Mouse (Mus musculus): ENCODE measurements around the gene Cyb5b. TPM values are rescaled to one million over a fixed set of nuclear protein-coding genes. Genes with fewer than 3 reads are reported as not detected.

Gene Cyb5b
- polyA plus RNA-seq, 1 experiment from 2014 or later: 54.9 TPM

DNA sequence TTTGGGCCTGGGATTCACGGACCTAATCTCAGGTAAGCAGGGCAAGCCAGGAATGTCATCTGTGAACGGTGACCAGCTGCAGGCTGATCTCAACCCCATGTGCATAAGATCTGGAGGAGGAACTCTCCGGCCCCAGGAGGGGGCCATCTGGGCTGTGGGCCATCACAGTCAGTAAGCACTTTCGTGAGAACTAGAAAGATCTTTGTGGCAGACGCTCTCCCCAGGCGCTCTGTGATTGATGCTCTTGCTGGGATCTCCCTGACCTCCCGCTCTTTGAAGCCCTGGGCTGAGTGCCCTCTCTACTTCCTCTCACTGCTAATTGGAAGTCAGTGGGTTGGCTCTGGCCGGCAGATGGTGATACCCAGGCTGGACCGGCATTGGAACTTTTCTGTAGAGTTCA, 75.7 kb downstream of the Cyb5b start:
- peaks cover 11% of the 10 kb centered on the region for H3K4me1 ChIP-seq (ENCODE audit: control insufficient read depth, insufficient read depth, low read length)
- no peak overlapping the region for H3K27ac ChIP-seq (ENCODE audit: low read length)
- no peak overlapping the region for H3K9ac ChIP-seq (ENCODE audit: low read length)
- no peaks in the 10 kb centered on the region for H3K36me3 ChIP-seq (ENCODE audit: control insufficient read depth, insufficient read depth)
- H3K9me3 ChIP-seq (replicated peaks; ENCODE audit: control insufficient read depth, low read length): no peaks in the 10 kb centered on the region
- H3K4me3 ChIP-seq (ENCODE audit: low read length): no peak overlapping the region
- ATAC-seq (replicated peaks; ENCODE audit: extremely low read depth, insufficient read depth, low FRiP score): no peak
- no peaks in the 10 kb centered on the region for H3K27me3 ChIP-seq (ENCODE audit: control insufficient read depth, insufficient read depth, low read length)
- no peak overlapping the region for H3K4me2 ChIP-seq (ENCODE audit: low read depth, low read length)
- WGBS: 37% methylated on average over 9 of the region's 9 CpGs

DNA sequence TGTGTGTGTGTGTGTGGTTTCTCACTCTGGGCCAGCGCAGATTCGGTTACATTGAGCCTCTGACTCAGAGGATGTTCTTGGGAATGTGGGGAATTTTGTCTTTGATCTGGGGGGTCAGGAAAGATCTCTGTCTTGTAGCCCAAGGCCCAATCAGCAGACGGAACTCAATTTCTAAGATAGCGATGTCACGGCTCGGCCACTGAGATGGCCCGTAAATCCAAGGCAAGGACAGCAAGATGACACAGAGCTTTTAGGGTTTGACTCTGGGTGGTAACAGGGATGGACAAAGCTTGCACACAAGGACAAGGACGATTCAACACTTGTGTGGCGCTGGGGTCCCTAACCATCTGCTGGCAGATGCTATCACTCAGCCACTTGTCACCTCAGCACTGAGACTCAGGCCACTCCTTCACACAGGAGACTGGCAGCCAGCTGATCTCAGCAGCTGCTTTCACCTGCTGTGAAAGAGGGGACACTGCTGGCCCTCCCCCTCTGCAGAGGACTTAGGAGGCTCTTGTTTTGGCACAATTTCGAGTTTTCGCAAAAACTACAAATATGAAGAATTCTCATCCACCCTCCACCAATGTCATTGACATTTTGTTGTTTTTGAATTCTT, 76.7 kb downstream of the Cyb5b start:
- Histone ChIP-seq H3K36me3 (ENCODE audit: control insufficient read depth, insufficient read depth) (no peaks in the 10 kb centered on the region), H3K4me3 (ENCODE audit: low read length) (no peak overlapping the region), H3K9ac (ENCODE audit: low read length) (no peak overlapping the region), H3K4me2 (ENCODE audit: low read depth, low read length) (no peak overlapping the region), H3K27ac (ENCODE audit: low read length) (no peak overlapping the region), H3K27me3 (ENCODE audit: control insufficient read depth, insufficient read depth, low read length) (no peaks in the 10 kb centered on the region), H3K4me1 (ENCODE audit: control insufficient read depth, insufficient read depth, low read length) (peaks cover 5% of the 10 kb centered on the region), H3K9me3 (replicated peaks; ENCODE audit: control insufficient read depth, low read length) (no peaks in the 10 kb centered on the region)
- 36% methylated on average over 11 of the region's 11 CpGs for WGBS
- no peak for ATAC-seq (replicated peaks; ENCODE audit: extremely low read depth, insufficient read depth, low FRiP score)

DNA sequence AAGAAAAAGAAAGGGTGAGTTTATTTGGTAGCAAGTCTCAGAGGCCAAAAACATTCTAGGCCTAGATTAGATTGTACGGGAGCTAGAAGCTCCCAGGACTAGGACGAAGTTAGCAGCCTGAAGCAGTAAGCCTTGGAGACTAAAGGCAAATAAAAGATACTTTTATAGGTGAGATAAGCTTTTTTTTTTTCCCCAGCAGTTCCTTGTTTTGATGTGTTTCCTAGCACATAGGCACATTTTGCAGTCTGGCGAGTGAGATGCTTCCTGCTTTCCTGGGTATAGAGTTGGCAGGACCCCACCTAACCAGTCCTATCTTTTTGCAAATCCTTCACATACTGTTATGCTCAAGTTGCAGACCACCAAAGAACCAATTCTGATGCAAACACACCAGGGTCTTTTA, 82.8 kb downstream of the Cyb5b start:
- WGBS: 78% methylated on average over 3 of the region's 3 CpGs
- H3K27me3 ChIP-seq (ENCODE audit: control insufficient read depth, insufficient read depth, low read length): no peaks in the 10 kb centered on the region
- H3K4me1 ChIP-seq (ENCODE audit: control insufficient read depth, insufficient read depth, low read length): no peaks in the 10 kb centered on the region
- no peak overlapping the region for H3K4me2 ChIP-seq (ENCODE audit: low read depth, low read length)
- no peaks in the 10 kb centered on the region for H3K36me3 ChIP-seq (ENCODE audit: control insufficient read depth, insufficient read depth)
- no peak overlapping the region for H3K9ac ChIP-seq (ENCODE audit: low read length)
- no peak overlapping the region for H3K27ac ChIP-seq (ENCODE audit: low read length)
- no peak overlapping the region for H3K4me3 ChIP-seq (ENCODE audit: low read length)
- peaks cover 4% of the 10 kb centered on the region; the same call in 1 of the 2 replicates for H3K9me3 ChIP-seq (replicated peaks; ENCODE audit: control insufficient read depth, low read length)
- ATAC-seq (replicated peaks; ENCODE audit: extremely low read depth, insufficient read depth, low FRiP score): no peak

- Histone ChIP-seq H3K4me2 (ENCODE audit: low read depth, low read length) (no peak overlapping the region), H3K27me3 (ENCODE audit: control insufficient read depth, insufficient read depth, low read length) (no peaks in the 10 kb centered on the region), H3K4me3 (ENCODE audit: low read length) (no peak overlapping the region), H3K27ac (ENCODE audit: low read length) (no peak overlapping the region), H3K9me3 (replicated peaks; ENCODE audit: control insufficient read depth, low read length) (peaks cover 4% of the 10 kb centered on the region; the same call in 1 of the 2 replicates), H3K36me3 (ENCODE audit: control insufficient read depth, insufficient read depth) (no peaks in the 10 kb centered on the region), H3K4me1 (ENCODE audit: control insufficient read depth, insufficient read depth, low read length) (no peaks in the 10 kb centered on the region), H3K9ac (ENCODE audit: low read length) (no peak overlapping the region)
- 68% methylated on average over 2 of the region's 2 CpGs for WGBS
- no peak for ATAC-seq (replicated peaks; ENCODE audit: extremely low read depth, insufficient read depth, low FRiP score)
Measured at GRCm38 (mm10) chr8:107233718-107234117, 83.3 kb downstream of the Cyb5b start.

Other genes starting within 250 kb of the Cyb5b start
- 11.7 and 12.4 TPM in 2 replicates for gene Sntb2, start 214.9 kb upstream of the Cyb5b start, polyA plus RNA-seq (2015; fragmentation: Nextera tagmentation; extraction: Ambion mirVana)
- gene Vps4a, start 119.4 kb upstream of the Cyb5b start, polyA plus RNA-seq (2015; fragmentation: Nextera tagmentation; extraction: Ambion mirVana): 57.2 and 57.8 TPM in 2 replicates
- gene Pdf, start 102.0 kb upstream of the Cyb5b start, polyA plus RNA-seq (2015; fragmentation: Nextera tagmentation; extraction: Ambion mirVana): 51.0 and 53.2 TPM in 2 replicates
- 27.6 and 27.9 TPM in 2 replicates for gene Cog8, start 94.0 kb upstream of the Cyb5b start, polyA plus RNA-seq (2015; fragmentation: Nextera tagmentation; extraction: Ambion mirVana)
- gene Nip7, start 93.8 kb upstream of the Cyb5b start, polyA plus RNA-seq (2015; fragmentation: Nextera tagmentation; extraction: Ambion mirVana): 45.3 and 49.9 TPM in 2 replicates
- gene Tmed6, start 85.0 kb upstream of the Cyb5b start, polyA plus RNA-seq (2015; fragmentation: Nextera tagmentation; extraction: Ambion mirVana): 0.17 TPM in 1 of 2 replicates, not detected in the other
- 10.0 and 10.2 TPM in 2 replicates for gene Terf2, start 54.1 kb upstream of the Cyb5b start, polyA plus RNA-seq (2015; fragmentation: Nextera tagmentation; extraction: Ambion mirVana)
- 10.2 and 10.7 TPM in 2 replicates for gene Nfat5, start 142.8 kb downstream of the Cyb5b start, polyA plus RNA-seq (2015; fragmentation: Nextera tagmentation; extraction: Ambion mirVana)

Data from heart, embryonic 16.5 days (tissue).